Mouse (Mus musculus) testis, adult 2 months (tissue): Measurements from ENCODE around the gene Gpc6. TPM values are rescaled to one million over a fixed set of nuclear protein-coding genes. Genes with fewer than 3 reads are reported as not detected.

ENCODE experiments used
- H3K27ac ChIP-seq: fragments of 200-500 bp; 2 replicates; pipeline ENCODE4 v1.5.1; 2012; ENCODE audit warnings: low read depth, low read length; ENCODE audit not compliant: control insufficient read depth, insufficient read depth
- H3K27me3 ChIP-seq: fragments of 200-500 bp; 2 replicates; pipeline ENCODE4 v1.6.1; 2012; ENCODE audit warnings: mild to moderate bottlenecking, low read length, moderate library complexity; ENCODE audit not compliant: control insufficient read depth, insufficient read depth
- H3K36me3 ChIP-seq: fragments of 200-500 bp; 2 replicates; pipeline ENCODE4 v1.6.1; 2012; ENCODE audit warnings: mild to moderate bottlenecking, low read length; ENCODE audit not compliant: control insufficient read depth, insufficient read depth
- H3K4me1 ChIP-seq: fragments of 200-500 bp; 2 replicates; pipeline ENCODE4 v1.6.1; 2012; ENCODE audit warnings: low read length; ENCODE audit not compliant: control insufficient read depth, insufficient read depth
- H3K4me3 ChIP-seq: fragments of 200-500 bp; 2 replicates; pipeline ENCODE4 v1.5.1; 2012; ENCODE audit warnings: low read depth, mild to moderate bottlenecking, low read length, moderate library complexity, mixed read lengths; ENCODE audit not compliant: control insufficient read depth
- CTCF ChIP-seq: fragments of 200-500 bp; IDR thresholded peaks from 2 replicates; pipeline ENCODE4 v1.5.1; 2012; ENCODE audit warnings: low read depth, mild to moderate bottlenecking, inconsistent platforms, low read length, moderate library complexity; ENCODE audit not compliant: control insufficient read depth, insufficient read depth, insufficient replicate concordance
- POLR2A ChIP-seq: fragments of 200-500 bp; IDR thresholded peaks from 2 replicates; pipeline ENCODE4 v1.6.1; 2012; ENCODE audit warnings: low read depth, mild to moderate bottlenecking, inconsistent platforms, low read length, moderate library complexity; ENCODE audit not compliant: control insufficient read depth
- polyA plus RNA-seq: library from polyadenylated mRNA; depleted of rRNA; stranded (reverse); fragments of >200 nt; gene quantifications from 2 replicates; pipeline ENCODE4 v1.2.3, GENCODE M21; 2012

Gpc6 gene
- polyA plus RNA-seq, 1 experiment, result 0.35 TPM

GRCm38 (mm10) chr14:116974708-116975107 is 49.6 kb downstream of the Gpc6 start:
- H3K27ac ChIP-seq, result no peak overlapping the region
- no peaks in the 10 kb centered on the region for H3K36me3 ChIP-seq
- no peaks in the 10 kb centered on the region for H3K27me3 ChIP-seq
- H3K4me3 ChIP-seq, result no peak overlapping the region
- TF ChIP-seq POLR2A (no peak), CTCF (no peak)
- no peaks in the 10 kb centered on the region for H3K4me1 ChIP-seq

GRCm38 (mm10) chr14:116975224-116975623 is 50.1 kb downstream of the Gpc6 start:
- TF ChIP-seq CTCF (no peak), POLR2A (no peak)
- no peaks in the 10 kb centered on the region for H3K4me1 ChIP-seq
- no peak overlapping the region for H3K4me3 ChIP-seq
- H3K27ac ChIP-seq, result no peak overlapping the region
- no peaks in the 10 kb centered on the region for H3K27me3 ChIP-seq
- H3K36me3 ChIP-seq, result no peaks in the 10 kb centered on the region

DNA sequence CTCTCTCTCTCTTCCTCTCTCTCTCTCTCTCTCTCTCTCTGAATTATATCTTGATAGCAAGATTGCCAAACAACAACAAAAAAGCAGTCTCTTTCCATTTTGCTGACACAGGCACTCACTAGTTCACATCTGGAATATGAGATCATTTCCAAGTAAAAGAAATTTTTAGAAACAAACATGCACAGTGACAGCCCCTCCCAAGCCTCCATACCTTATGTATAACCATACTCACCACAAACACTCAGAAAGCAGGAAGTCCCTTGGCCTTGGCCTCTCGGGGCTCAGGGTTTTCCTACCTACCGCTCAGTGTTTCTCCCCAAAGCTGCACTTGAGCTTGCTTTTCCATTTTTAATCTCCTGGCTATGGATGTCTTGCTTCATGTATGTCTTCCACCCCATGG is 52.1 kb downstream of the Gpc6 start:
- H3K4me1 ChIP-seq, result no peaks in the 10 kb centered on the region
- no peaks in the 10 kb centered on the region for H3K27me3 ChIP-seq
- H3K36me3 ChIP-seq, result no peaks in the 10 kb centered on the region
- TF ChIP-seq CTCF (no peak), POLR2A (no peak)
- no peak overlapping the region for H3K27ac ChIP-seq
- no peak overlapping the region for H3K4me3 ChIP-seq

GRCm38 (mm10) chr14:116979714-116980382 is 54.7 kb downstream of the Gpc6 start:
- no peak overlapping the region for H3K4me3 ChIP-seq
- H3K4me1 ChIP-seq, result no peaks in the 10 kb centered on the region
- H3K27me3 ChIP-seq, result no peaks in the 10 kb centered on the region
- TF ChIP-seq POLR2A, result no peak
- no peak for TF ChIP-seq CTCF
- no peak overlapping the region for H3K27ac ChIP-seq
- no peaks in the 10 kb centered on the region for H3K36me3 ChIP-seq

GRCm38 (mm10) chr14:116981711-116982110 is 56.6 kb downstream of the Gpc6 start:
- TF ChIP-seq POLR2A (no peak), CTCF (no peak)
- no peaks in the 10 kb centered on the region for H3K36me3 ChIP-seq
- H3K4me3 ChIP-seq, result no peak overlapping the region
- H3K4me1 ChIP-seq, result no peaks in the 10 kb centered on the region
- H3K27ac ChIP-seq, result no peak overlapping the region
- no peaks in the 10 kb centered on the region for H3K27me3 ChIP-seq

DNA sequence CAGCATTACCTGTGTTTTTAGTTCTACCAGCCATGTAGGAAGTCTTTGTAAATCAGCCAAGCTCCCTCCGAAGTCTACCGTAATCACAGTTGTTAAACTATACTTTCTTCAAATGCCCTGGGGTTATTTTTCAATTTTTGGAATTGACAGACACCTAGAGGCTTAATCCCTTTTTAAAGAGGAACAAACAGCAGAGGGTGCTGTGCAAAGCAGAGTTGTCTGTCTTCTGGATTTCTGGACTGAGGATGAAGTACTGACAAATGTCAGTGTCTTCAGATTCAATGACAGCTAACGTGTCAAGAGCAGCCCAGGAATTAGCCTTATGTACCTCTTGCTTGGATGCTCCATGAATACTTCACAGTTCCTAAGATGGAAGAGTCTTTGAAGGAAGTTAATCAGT is 62.2 kb downstream of the Gpc6 start:
- H3K27ac ChIP-seq, result no peak overlapping the region
- no peak overlapping the region for H3K4me3 ChIP-seq
- no peaks in the 10 kb centered on the region for H3K4me1 ChIP-seq
- no peak for TF ChIP-seq CTCF
- TF ChIP-seq POLR2A, result no peak
- H3K36me3 ChIP-seq, result no peaks in the 10 kb centered on the region
- H3K27me3 ChIP-seq, result no peaks in the 10 kb centered on the region

- Histone ChIP-seq H3K36me3 (no peaks in the 10 kb centered on the region), H3K27ac (no peak overlapping the region), H3K4me3 (no peak overlapping the region), H3K4me1 (no peaks in the 10 kb centered on the region), H3K27me3 (no peaks in the 10 kb centered on the region)
- TF ChIP-seq POLR2A, result no peak
- no peak for TF ChIP-seq CTCF
These were observed 75.3 kb downstream of the Gpc6 start for GRCm38 (mm10) chr14:117000376-117000775.

GRCm38 (mm10) chr14:117002313-117002712 is 77.2 kb downstream of the Gpc6 start:
- Histone ChIP-seq H3K27ac (no peak overlapping the region), H3K4me3 (no peak overlapping the region), H3K4me1 (no peaks in the 10 kb centered on the region), H3K27me3 (no peaks in the 10 kb centered on the region), H3K36me3 (no peaks in the 10 kb centered on the region)
- TF ChIP-seq CTCF (no peak), POLR2A (no peak)
